Mouse (Mus musculus) olfactory bulb, adult 2 months (tissue): ENCODE data around the gene Mfsd9.

ENCODE experiments used
- CTCF ChIP-seq: fragments of 200-500 bp; IDR thresholded peaks from 2 replicates; pipeline ENCODE4 v1.5.1; 2012; ENCODE audit warnings: low read depth, mild to moderate bottlenecking, low read length, moderate library complexity; ENCODE audit not compliant: insufficient read depth
- POLR2A ChIP-seq: fragments of 200-500 bp; IDR thresholded peaks from 2 replicates; pipeline ENCODE4 v1.6.1; 2012; ENCODE audit warnings: mild to moderate bottlenecking, low read depth, low read length, moderate library complexity; ENCODE audit not compliant: insufficient read depth

DNA sequence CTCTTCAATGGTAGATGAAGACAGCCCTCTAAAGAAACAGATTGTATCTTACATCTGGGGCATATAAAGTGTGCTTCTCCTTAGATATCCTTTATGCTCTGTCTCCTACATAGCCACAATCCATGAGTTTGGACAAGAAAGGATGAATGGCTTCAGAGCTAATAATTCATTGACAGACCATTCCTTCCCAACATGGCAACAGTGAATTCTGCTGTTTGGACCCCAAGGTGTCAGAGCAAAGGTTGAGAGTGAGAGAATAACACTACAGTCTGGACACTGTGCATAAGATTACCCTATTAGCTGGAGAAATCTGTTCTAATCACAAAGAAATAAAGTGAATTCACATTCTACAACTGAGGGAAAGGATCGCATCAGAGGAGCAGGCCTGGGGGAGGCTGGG is 5.0 kb upstream of the Mfsd9 start:
- TF ChIP-seq CTCF (no peak), POLR2A (no peak)
